Mouse (Mus musculus) lung, adult 10 weeks (tissue): ENCODE data around the gene Adamts13. TPM values are rescaled to one million over a fixed set of nuclear protein-coding genes. Genes with fewer than 3 reads are reported as not detected.

Experiments used
- polyA plus RNA-seq: library from polyadenylated mRNA; stranded (reverse); fragments of 350-450 nt; fragmentation: Illumina TruSeq; extraction: RNeasy Lipid Tissue Mini Kit (QIAGEN cat#74804); gene quantifications from one replicate; pipeline ENCODE4 v1.2.3, GENCODE M21; 2014; ENCODE audit warnings: low read depth, low replicate concordance; ENCODE audit not compliant: insufficient read depth

Gene Adamts13
- 0.21 TPM for polyA plus RNA-seq

GRCm38 (mm10) chr2:26973116-26973515 lies at the start of gene Adamts13:
Adamts13 (plus strand) TSS chr2:26973416.

GRCm38 (mm10) chr2:26933304-26934055 lies 39.7 kb upstream of the Adamts13 start, which contains the start of the genes Surf4 and Stkld1:
Surf4 (minus strand) TSS chr2:26933928.
Stkld1 (plus strand) TSS chr2:26934047.

GRCm38 (mm10) chr2:26963923-26964723 lies 9.1 kb upstream of the Adamts13 start, which contains the start of gene Rexo4:
Rexo4 (minus strand) TSS chr2:26964386.

GRCm38 (mm10) chr2:27009714-27010244 lies 36.6 kb downstream of the Adamts13 start, which contains the start of gene Cacfd1:
Cacfd1 (plus strand) TSS chr2:27009926.

GRCm38 (mm10) chr2:27027618-27028436 lies 54.6 kb downstream of the Adamts13 start, which contains the start of gene Slc2a6:
Slc2a6 (minus strand) TSS chr2:27027998.

Other genes with a start within 250 kb of the Adamts13 start
- gene Abo, start 108.4 kb upstream of the Adamts13 start, polyA plus RNA-seq, result not detected
- gene Surf6, start 70.5 kb upstream of the Adamts13 start, polyA plus RNA-seq, result 10.8 TPM
- gene Med22, start 62.7 kb upstream of the Adamts13 start, polyA plus RNA-seq, result 21.4 TPM
- gene Rpl7a, start 62.7 kb upstream of the Adamts13 start, polyA plus RNA-seq, result 1,186 TPM
- gene Surf2, start 57.0 kb upstream of the Adamts13 start, polyA plus RNA-seq, result 19.5 TPM
- gene Surf1, start 56.9 kb upstream of the Adamts13 start, polyA plus RNA-seq, result 65.1 TPM
- gene Surf4, start 39.5 kb upstream of the Adamts13 start, polyA plus RNA-seq, result 80.2 TPM
- gene Stkld1, start 39.4 kb upstream of the Adamts13 start, polyA plus RNA-seq, result 0.17 TPM
- gene Rexo4, start 9.0 kb upstream of the Adamts13 start, polyA plus RNA-seq, result 23.4 TPM
- gene Cacfd1, start 36.5 kb downstream of the Adamts13 start, polyA plus RNA-seq, result 25.7 TPM
- 2.3 TPM for gene Slc2a6, start 54.6 kb downstream of the Adamts13 start, polyA plus RNA-seq
- gene Mymk, start 98.8 kb downstream of the Adamts13 start, polyA plus RNA-seq, result 0.33 TPM
- 50.5 TPM for gene Adamtsl2, start 106.0 kb downstream of the Adamts13 start, polyA plus RNA-seq
- gene Fam163b, start 169.1 kb downstream of the Adamts13 start, polyA plus RNA-seq, result not detected
- not detected for gene Dbh, start 191.8 kb downstream of the Adamts13 start, polyA plus RNA-seq